Mouse (Mus musculus): ENCODE results near the gene Rgs8.

The Rgs8 gene

GRCm38 (mm10) chr1:153709451-153709850, 56.6 kb downstream of the Rgs8 start:
- DNase-seq, result no peak

GRCm38 (mm10) chr1:153711544-153712262, 58.9 kb downstream of the Rgs8 start:
- no peak for DNase-seq

GRCm38 (mm10) chr1:153712633-153713032, 59.8 kb downstream of the Rgs8 start:
- DNase-seq, result no peak

- no peak for DNase-seq
Observed at GRCm38 (mm10) chr1:153717990-153718389, 65.2 kb downstream of the Rgs8 start.

GRCm38 (mm10) chr1:153720935-153721334, 68.1 kb downstream of the Rgs8 start:
- peak; percentile 33 for DNase-seq

- no peak for DNase-seq
Observed at GRCm38 (mm10) chr1:153721565-153722310, 68.9 kb downstream of the Rgs8 start.

GRCm38 (mm10) chr1:153723426-153723825, 70.6 kb downstream of the Rgs8 start:
- no peak for DNase-seq

- DNase-seq, result no peak
Observed at GRCm38 (mm10) chr1:153726636-153727035, 73.8 kb downstream of the Rgs8 start.

GRCm38 (mm10) chr1:153729806-153730205, 77.0 kb downstream of the Rgs8 start:
- DNase-seq, result no peak

- no peak for DNase-seq
Observed at GRCm38 (mm10) chr1:153730671-153731070, 77.8 kb downstream of the Rgs8 start.

GRCm38 (mm10) chr1:153733181-153733580, 80.4 kb downstream of the Rgs8 start:
- DNase-seq, result no peak

GRCm38 (mm10) chr1:153734866-153735265, 82.0 kb downstream of the Rgs8 start:
- DNase-seq, result no peak

GRCm38 (mm10) chr1:153736096-153736495, 83.3 kb downstream of the Rgs8 start:
- no peak for DNase-seq

- no peak for DNase-seq
Observed at GRCm38 (mm10) chr1:153737101-153738085, 84.6 kb downstream of the Rgs8 start.

- no peak for DNase-seq
Observed at GRCm38 (mm10) chr1:153739437-153740015, 86.7 kb downstream of the Rgs8 start.

GRCm38 (mm10) chr1:153740145-153740544, 87.3 kb downstream of the Rgs8 start, which contains the start of gene Rgs16:
Gene Rgs16, plus strand, starts transcription at chr1:153740349.
- peak; percentile 81 for DNase-seq

GRCm38 (mm10) chr1:153740775-153741400, 88.1 kb downstream of the Rgs8 start:
- DNase-seq, result no peak

GRCm38 (mm10) chr1:153741551-153742316, 88.9 kb downstream of the Rgs8 start:
- DNase-seq, result no peak

GRCm38 (mm10) chr1:153742374-153743155, 89.7 kb downstream of the Rgs8 start:
- peak; percentile 85 for DNase-seq

GRCm38 (mm10) chr1:153746119-153746670, 93.4 kb downstream of the Rgs8 start:
- no peak for DNase-seq

All from lung, postnatal 14 days (tissue).